29 mouse cellular contexts compared by ENCODE assay signal in the genomic region with DNA sequence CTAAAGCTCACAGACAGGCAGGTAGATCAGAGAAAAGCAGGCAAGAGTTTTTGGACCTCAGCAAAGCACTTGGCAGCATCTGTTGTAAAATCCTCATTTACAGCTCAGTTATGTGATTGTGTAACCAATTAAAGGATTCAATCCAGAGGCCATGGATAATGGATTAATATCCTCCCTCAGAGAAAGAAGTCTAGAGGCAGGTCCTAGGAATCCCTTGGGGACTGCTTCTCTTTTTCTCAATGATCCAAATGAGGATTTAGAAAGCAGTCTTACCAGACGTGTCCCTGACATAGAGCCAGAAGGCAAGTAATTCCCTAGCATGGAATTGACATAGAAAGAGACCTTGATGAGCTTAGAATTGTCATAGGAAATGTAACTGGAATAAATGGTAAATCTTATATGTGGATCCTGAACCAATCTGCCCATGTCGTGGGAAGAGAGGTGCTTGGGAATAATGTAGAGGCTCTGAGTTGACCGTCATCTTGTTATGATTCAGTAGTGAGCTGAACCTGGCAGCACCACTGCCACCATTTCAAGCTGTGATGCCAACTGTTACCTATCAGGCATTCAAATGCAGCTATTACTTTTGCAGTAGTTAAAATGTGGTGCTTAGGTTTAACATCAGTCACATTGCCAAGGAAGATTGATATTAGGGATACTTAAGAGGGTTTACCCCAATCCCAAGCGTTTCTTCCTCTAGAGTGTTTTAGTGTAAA. TPM values are rescaled to one million over a fixed set of nuclear protein-coding genes. Genes with fewer than 3 reads are reported as not detected.
A peak's percentile ranks its signal among the peaks of the same experiment; 100 is the strongest.
DNase-seq lines count a peak whose midpoint lies in the region; ATAC-seq lines count a peak whose summit lies in the region.
"Had no signal": no experiment of that assay in that cellular context is flagged by ENCODE, and none has a peak within 500 bp of the region (broad histone marks: within the 10 kb centered on the region; RNA-seq: fewer than 3 reads in every experiment).

No protein-coding gene starts in this region.

- 0 out of 2 replicates have a peak, but pooled peaks have one; percentile 31 for ATAC-seq in frontal cortex, adult (ENCODE audit: low TSS enrichment)
- ATAC-seq in midbrain, embryonic 15.5 days (replicated peaks) = peak; percentile 70; the same call in 1 of the 2 replicates
- no peak for ATAC-seq in midbrain, embryonic 11.5 days (ENCODE audit: low FRiP score)
- no peak for ATAC-seq in kidney, embryonic 14.5 days (ENCODE audit: low FRiP score, low TSS enrichment)
- ATAC-seq: CD4-positive, CD25-positive, alpha-beta regulatory T cell, adult 4 months; intestine, embryonic 16.5 days; liver, embryonic 12.5 days had no signal

- H3K9me3 ChIP-seq in midbrain, embryonic 15.5 days = no peaks in the 10 kb centered on the region
- H3K9me3 ChIP-seq in midbrain, embryonic 11.5 days (ENCODE audit: control insufficient read depth, low read length) = no peaks in the 10 kb centered on the region
- no peaks in the 10 kb centered on the region for H3K9me3 ChIP-seq in kidney, embryonic 14.5 days (ENCODE audit: control insufficient read depth, low read length)
- H3K9me3 ChIP-seq: embryonic facial prominence, embryonic 12.5 days; limb, embryonic 13.5 days; liver, embryonic 12.5 days; midbrain, embryonic 10.5 days; neural tube, embryonic 13.5 days had no signal

- H3K27me3 ChIP-seq in midbrain, embryonic 15.5 days (replicated peaks) = no peaks in the 10 kb centered on the region
- H3K27me3 ChIP-seq in midbrain, embryonic 11.5 days (ENCODE audit: control insufficient read depth, insufficient read depth, low read length) = no peaks in the 10 kb centered on the region
- H3K27me3 ChIP-seq in kidney, embryonic 14.5 days (ENCODE audit: control insufficient read depth, insufficient read depth, low read length) = no peaks in the 10 kb centered on the region
- H3K27me3 ChIP-seq: embryonic facial prominence, embryonic 12.5 days; liver, embryonic 12.5 days; neural tube, embryonic 13.5 days had no signal

- no peak overlapping the region for H3K27ac ChIP-seq in midbrain, embryonic 15.5 days
- no peak overlapping the region for H3K27ac ChIP-seq in midbrain, embryonic 11.5 days (ENCODE audit: low read depth, low read length)
- no peak overlapping the region for H3K27ac ChIP-seq in kidney, embryonic 14.5 days (ENCODE audit: low read depth, low read length)
- H3K27ac ChIP-seq: embryonic facial prominence, embryonic 12.5 days; layer of hippocampus, adult 2 months; limb, embryonic 13.5 days; liver, embryonic 12.5 days; midbrain, embryonic 10.5 days; neural tube, embryonic 13.5 days had no signal

- H3K36me3 ChIP-seq in midbrain, embryonic 15.5 days (replicated peaks) = no peaks in the 10 kb centered on the region
- no peaks in the 10 kb centered on the region for H3K36me3 ChIP-seq in midbrain, embryonic 11.5 days (ENCODE audit: control insufficient read depth, insufficient read depth, low read length)
- H3K36me3 ChIP-seq in kidney, embryonic 14.5 days (ENCODE audit: control insufficient read depth, insufficient read depth, low read length) = no peaks in the 10 kb centered on the region
- H3K36me3 ChIP-seq: embryonic facial prominence, embryonic 12.5 days; limb, embryonic 13.5 days; liver, embryonic 12.5 days; midbrain, embryonic 10.5 days; neural tube, embryonic 13.5 days had no signal

- no peak for DNase-seq in frontal cortex, postnatal 25 days (ENCODE audit: low spot score in 2 of 2)
- no peak for DNase-seq in midbrain, embryonic 11.5 days (ENCODE audit: low spot score, missing footprints)
- DNase-seq in cerebellum, adult 8-10 months = peak; percentile 57
- peak; percentile 47 to 63 for DNase-seq in cerebellum, postnatal 36 days
- no peak for DNase-seq in MN1 (ENCODE audit: low spot score)
- DNase-seq: adrenal gland, postnatal 36 days; gastrocnemius, postnatal 10 days; heart, adult 11 months; kidney, adult 9 months; kidney, postnatal 25 days; layer of hippocampus, postnatal 36 days; lung, adult 18-20 months; lung, postnatal 10 days; right cerebral cortex, postnatal 4 days; thymus, adult 18-20 months; thymus, postnatal 4 days had no signal

- no peaks in the 10 kb centered on the region for H3K4me1 ChIP-seq in midbrain, embryonic 15.5 days
- no peaks in the 10 kb centered on the region for H3K4me1 ChIP-seq in midbrain, embryonic 11.5 days (ENCODE audit: control insufficient read depth, insufficient read depth, low read length)
- no peaks in the 10 kb centered on the region for H3K4me1 ChIP-seq in kidney, embryonic 14.5 days (ENCODE audit: control insufficient read depth, insufficient read depth, low read length)
- H3K4me1 ChIP-seq: embryonic facial prominence, embryonic 12.5 days; limb, embryonic 13.5 days; liver, embryonic 12.5 days; midbrain, embryonic 10.5 days had no signal

- H3K4me3 ChIP-seq in midbrain, embryonic 15.5 days = no peak overlapping the region
- no peak overlapping the region for H3K4me3 ChIP-seq in midbrain, embryonic 11.5 days (ENCODE audit: low read depth, low read length)
- H3K4me3 ChIP-seq in kidney, embryonic 14.5 days (ENCODE audit: low read length) = no peak overlapping the region
- H3K4me3 ChIP-seq: embryonic facial prominence, embryonic 12.5 days; layer of hippocampus, adult 2 months; limb, embryonic 13.5 days; liver, embryonic 12.5 days; midbrain, embryonic 10.5 days; myocyte; neural tube, embryonic 13.5 days had no signal

- no peak overlapping the region for H3K9ac ChIP-seq in midbrain, embryonic 15.5 days
- no peak overlapping the region for H3K9ac ChIP-seq in midbrain, embryonic 11.5 days (ENCODE audit: low read length)
- H3K9ac ChIP-seq in kidney, embryonic 14.5 days (ENCODE audit: low read depth, low read length) = no peak overlapping the region
- H3K9ac ChIP-seq: embryonic facial prominence, embryonic 12.5 days; limb, embryonic 13.5 days; liver, embryonic 12.5 days; neural tube, embryonic 13.5 days had no signal

- no peak overlapping the region for H3K4me2 ChIP-seq in midbrain, embryonic 15.5 days
- no peak overlapping the region for H3K4me2 ChIP-seq in midbrain, embryonic 11.5 days
- no peak overlapping the region for H3K4me2 ChIP-seq in kidney, embryonic 14.5 days (replicated peaks; ENCODE audit: low read depth, low read length)
- H3K4me2 ChIP-seq: embryonic facial prominence, embryonic 12.5 days; heart, embryonic 11.5 days; limb, embryonic 13.5 days; liver, embryonic 12.5 days; neural tube, embryonic 13.5 days had no signal

- 55% methylated on average over 4 of the region's 4 CpGs for WGBS in midbrain, embryonic 15.5 days
- WGBS in midbrain, embryonic 11.5 days = 80% methylated on average over 4 of the region's 4 CpGs
- 80% methylated on average over 4 of the region's 4 CpGs for WGBS in kidney, embryonic 14.5 days

RNA-seq across cellular contexts. Expression of gene Mamld1, which starts 35.2 kb away (rescaled TPM):
- polyA plus RNA-seq in midbrain, embryonic 15.5 days (2015; fragmentation: Nextera tagmentation; extraction: Ambion mirVana) = 5.4 and 5.6 TPM in 2 replicates
- 8.3 and 8.6 TPM in 2 replicates for polyA plus RNA-seq in midbrain, embryonic 11.5 days (2014; fragmentation: Nextera tagmentation; extraction: Ambion mirVana)
- polyA plus RNA-seq in kidney, embryonic 14.5 days (2014; fragmentation: Nextera tagmentation; extraction: Ambion mirVana) = 2.8 and 3.6 TPM in 2 replicates
- polyA plus RNA-seq: CD4-positive, CD25-positive, alpha-beta regulatory T cell, adult 4 months had no signal

Comparison
In these comparisons a context has a peak if more than half of its experiments do, and no peak if none do; other contexts are left out.
1. ATAC-seq: peak in frontal cortex, adult (single experiment) and midbrain, embryonic 15.5 days (single experiment); none in midbrain, embryonic 11.5 days (single experiment) and kidney, embryonic 14.5 days (single experiment).
2. DNase-seq: peak in cerebellum, adult 8-10 months (single experiment) and cerebellum, postnatal 36 days (2 of 2); none in frontal cortex, postnatal 25 days (0 of 2), midbrain, embryonic 11.5 days (single experiment) and MN1 (single experiment).